Comparison of ENCODE assay signal across 19 mouse cellular contexts in genomic region chr5:125348067-125348466, GRCm38 (mm10). TPM values are rescaled to one million over a fixed set of nuclear protein-coding genes. Genes with fewer than 3 reads are reported as not detected.
A peak's percentile ranks its signal among the peaks of the same experiment; 100 is the strongest.
DNase-seq lines count a peak whose midpoint lies in the region; ATAC-seq and TF ChIP-seq lines count a peak whose summit lies in the region.
"Had no signal": no experiment of that assay in that cellular context is flagged by ENCODE, and none has a peak within 500 bp of the region (broad histone marks: within the 10 kb centered on the region; RNA-seq: fewer than 3 reads in every experiment).

No protein-coding gene starts in this region.

- no peak overlapping the region for H3K27ac ChIP-seq in liver, embryonic 12.5 days
- no peak overlapping the region for H3K27ac ChIP-seq in liver, embryonic 11.5 days (ENCODE audit: low read depth, low read length)
- H3K27ac ChIP-seq in intestine, embryonic 16.5 days (ENCODE audit: low read length), result no peak overlapping the region
- no peak overlapping the region for H3K27ac ChIP-seq in liver, postnatal 0 days (ENCODE audit: low read depth)
- no peak overlapping the region for H3K27ac ChIP-seq in embryonic facial prominence, embryonic 10.5 days (replicated peaks)
- H3K27ac ChIP-seq: embryonic facial prominence, embryonic 15.5 days; forebrain, embryonic 10.5 days; gastrocnemius, adult 2 months; heart, embryonic 10.5 days had no signal

- TF ChIP-seq EP300 in liver, postnatal 0 days (IDR thresholded peaks at IDR 0.05; ENCODE audit: low read depth), result no peak

- H3K4me1 ChIP-seq in liver, embryonic 12.5 days, result peaks cover 17% of the 10 kb centered on the region
- peaks cover 5% of the 10 kb centered on the region; the same call in 1 of the 2 replicates for H3K4me1 ChIP-seq in liver, embryonic 11.5 days (replicated peaks; ENCODE audit: control insufficient read depth, insufficient read depth, low read length)
- H3K4me1 ChIP-seq in intestine, embryonic 16.5 days (ENCODE audit: control insufficient read depth, insufficient read depth, low read length), result 0 out of 2 replicates have a peak, but pooled peaks cover 3% of the 10 kb centered on the region
- peaks cover 15% of the 10 kb centered on the region; the same call in 1 of the 2 replicates for H3K4me1 ChIP-seq in liver, postnatal 0 days (ENCODE audit: insufficient read depth)
- H3K4me1 ChIP-seq in embryonic facial prominence, embryonic 10.5 days, result peaks cover 4% of the 10 kb centered on the region; the same call in 1 of the 2 replicates
- H3K4me1 ChIP-seq: embryonic facial prominence, embryonic 15.5 days had no signal

- H3K36me3 ChIP-seq in liver, embryonic 12.5 days, result no peaks in the 10 kb centered on the region
- no peaks in the 10 kb centered on the region for H3K36me3 ChIP-seq in liver, embryonic 11.5 days (ENCODE audit: control insufficient read depth, insufficient read depth, low read length)
- H3K36me3 ChIP-seq in intestine, embryonic 16.5 days (ENCODE audit: control insufficient read depth, insufficient read depth, low read length), result no peaks in the 10 kb centered on the region
- no peaks in the 10 kb centered on the region for H3K36me3 ChIP-seq in liver, postnatal 0 days (replicated peaks; ENCODE audit: insufficient read depth, low read length)
- H3K36me3 ChIP-seq in embryonic facial prominence, embryonic 10.5 days (replicated peaks), result no peaks in the 10 kb centered on the region
- H3K36me3 ChIP-seq: embryonic facial prominence, embryonic 15.5 days; forebrain, embryonic 10.5 days; G1E; heart, embryonic 10.5 days had no signal

- 33% methylated on average over 7 of the region's 7 CpGs for WGBS in liver, embryonic 12.5 days (ENCODE audit: insufficient replicate concordance)
- 47% methylated on average over 7 of the region's 7 CpGs for WGBS in liver, embryonic 11.5 days
- WGBS in intestine, embryonic 16.5 days, result 65% methylated on average over 7 of the region's 7 CpGs
- WGBS in liver, postnatal 0 days (ENCODE audit: insufficient replicate concordance), result 39% methylated on average over 7 of the region's 7 CpGs
- WGBS in embryonic facial prominence, embryonic 10.5 days, result 64% methylated on average over 7 of the region's 7 CpGs

- DNase-seq in liver, embryonic 11.5 days (ENCODE audit: low spot score), result no peak
- DNase-seq in liver, postnatal 0 days, result no peak
- no peak for DNase-seq in kidney, postnatal 14 days
- DNase-seq in ovary, adult 18-20 months (ENCODE audit: low spot score), result no peak
- DNase-seq in embryonic facial prominence, embryonic 10.5 days (ENCODE audit: low spot score), result no peak
- DNase-seq: cerebellum, adult 2 months; gastrocnemius, postnatal 25 days had no signal

- no peaks in the 10 kb centered on the region for H3K9me3 ChIP-seq in liver, embryonic 12.5 days (replicated peaks)
- no peaks in the 10 kb centered on the region for H3K9me3 ChIP-seq in liver, embryonic 11.5 days (ENCODE audit: control insufficient read depth, low read length)
- no peaks in the 10 kb centered on the region; the same call in 1 of the 2 replicates for H3K9me3 ChIP-seq in intestine, embryonic 16.5 days (ENCODE audit: control insufficient read depth, low read length)
- H3K9me3 ChIP-seq in liver, postnatal 0 days (ENCODE audit: low read length), result no peaks in the 10 kb centered on the region
- H3K9me3 ChIP-seq in embryonic facial prominence, embryonic 10.5 days, result 0 out of 2 replicates have a peak, but pooled peaks cover 4% of the 10 kb centered on the region
- H3K9me3 ChIP-seq: embryonic facial prominence, embryonic 15.5 days had no signal

- no peak overlapping the region for H3K4me3 ChIP-seq in liver, embryonic 12.5 days
- no peak overlapping the region for H3K4me3 ChIP-seq in liver, embryonic 11.5 days (ENCODE audit: low read depth, low read length)
- no peak overlapping the region for H3K4me3 ChIP-seq in intestine, embryonic 16.5 days (ENCODE audit: low read length)
- H3K4me3 ChIP-seq in liver, postnatal 0 days (ENCODE audit: low read depth, low read length), result no peak overlapping the region
- H3K4me3 ChIP-seq in embryonic facial prominence, embryonic 10.5 days, result no peak overlapping the region
- H3K4me3 ChIP-seq: embryonic facial prominence, embryonic 15.5 days; erythroblast, embryonic 14.5 days; forebrain, embryonic 10.5 days; gastrocnemius, adult 2 months; heart, embryonic 10.5 days had no signal

- TF ChIP-seq CTCF in liver, postnatal 0 days (IDR thresholded peaks at IDR 0.05; ENCODE audit: low read depth), result no peak

- ATAC-seq in liver, embryonic 12.5 days, result peak; percentile 16; the same call in 1 of the 2 replicates
- no peak for ATAC-seq in liver, embryonic 11.5 days (replicated peaks; ENCODE audit: low FRiP score)
- ATAC-seq in granulocyte monocyte progenitor cell, adult 5-6 weeks (replicated peaks; ENCODE audit: poor library complexity, severe bottlenecking), result peak; percentile 26; the same call in 1 of the 2 replicates
- ATAC-seq in intestine, embryonic 16.5 days, result peak; percentile 85
- peak; percentile 48; the same call in 1 of the 2 replicates for ATAC-seq in liver, postnatal 0 days
- ATAC-seq: forebrain, embryonic 14.5 days had no signal

- no peak overlapping the region for H3K4me2 ChIP-seq in liver, embryonic 12.5 days
- H3K4me2 ChIP-seq in liver, embryonic 11.5 days, result no peak overlapping the region
- H3K4me2 ChIP-seq in intestine, embryonic 16.5 days (ENCODE audit: low read depth, low read length), result no peak overlapping the region
- no peak overlapping the region for H3K4me2 ChIP-seq in liver, postnatal 0 days (ENCODE audit: low read depth, low read length)
- H3K4me2 ChIP-seq: embryonic facial prominence, embryonic 15.5 days had no signal

- H3K27me3 ChIP-seq in liver, embryonic 12.5 days (replicated peaks), result no peaks in the 10 kb centered on the region
- no peaks in the 10 kb centered on the region for H3K27me3 ChIP-seq in liver, embryonic 11.5 days (replicated peaks; ENCODE audit: control insufficient read depth, insufficient read depth, low read length)
- H3K27me3 ChIP-seq in intestine, embryonic 16.5 days (replicated peaks; ENCODE audit: control insufficient read depth, insufficient read depth, low read length), result no peaks in the 10 kb centered on the region
- no peaks in the 10 kb centered on the region for H3K27me3 ChIP-seq in liver, postnatal 0 days (ENCODE audit: insufficient read depth, low read length)
- H3K27me3 ChIP-seq in embryonic facial prominence, embryonic 10.5 days (replicated peaks; ENCODE audit: low read depth, poor library complexity, severe bottlenecking), result no peaks in the 10 kb centered on the region
- H3K27me3 ChIP-seq: embryonic facial prominence, embryonic 15.5 days had no signal

- H3K9ac ChIP-seq in liver, embryonic 12.5 days, result no peak overlapping the region
- H3K9ac ChIP-seq in liver, embryonic 11.5 days (ENCODE audit: low read depth, low read length), result no peak overlapping the region
- no peak overlapping the region for H3K9ac ChIP-seq in intestine, embryonic 16.5 days (ENCODE audit: low read depth, low read length)
- H3K9ac ChIP-seq in liver, postnatal 0 days (replicated peaks), result no peak overlapping the region
- H3K9ac ChIP-seq: embryonic facial prominence, embryonic 15.5 days had no signal

RNA-seq across cellular contexts. Expression of gene Scarb1, which starts 7.2 kb away (rescaled TPM):
- polyA plus RNA-seq in liver, embryonic 12.5 days (2016; fragmentation: Nextera tagmentation; extraction: Ambion mirVana), result 87.1 and 88.8 TPM in 2 replicates
- 104 and 108 TPM in 2 replicates for polyA plus RNA-seq in liver, embryonic 11.5 days (2014; fragmentation: Nextera tagmentation; extraction: Ambion mirVana)
- total RNA-seq in granulocyte monocyte progenitor cell, adult 5-6 weeks (2014; fragmentation: Nextera tagmentation), result 80.2 and 145 TPM in 2 replicates
- total RNA-seq in granulocyte monocyte progenitor cell, adult 5-6 weeks (2017), result 49.0 and 53.9 TPM in 2 replicates
- 59.9 and 73.1 TPM in 2 replicates for polyA plus RNA-seq in intestine, embryonic 16.5 days (2015; fragmentation: Nextera tagmentation; extraction: Ambion mirVana)
- 105 and 109 TPM in 2 replicates for polyA plus RNA-seq in liver, postnatal 0 days (2015; fragmentation: Nextera tagmentation; extraction: Ambion mirVana)
- polyA plus RNA-seq in embryonic facial prominence, embryonic 10.5 days (2016; fragmentation: Nextera tagmentation; extraction: Ambion mirVana), result 43.2 and 47.3 TPM in 2 replicates

RNA-seq across cellular contexts. Expression of gene Gm10382, which starts 41.1 kb away (rescaled TPM):
- polyA plus RNA-seq in liver, embryonic 12.5 days (2016; fragmentation: Nextera tagmentation; extraction: Ambion mirVana), result 0.38 and 0.66 TPM in 2 replicates
- 0.18 and 0.34 TPM in 2 replicates for polyA plus RNA-seq in liver, embryonic 11.5 days (2014; fragmentation: Nextera tagmentation; extraction: Ambion mirVana)
- total RNA-seq in granulocyte monocyte progenitor cell, adult 5-6 weeks (2014; fragmentation: Nextera tagmentation), result 0.96 TPM in 1 of 2 replicates, not detected in the other
- 0.26 TPM in 1 of 2 replicates, not detected in the other for total RNA-seq in granulocyte monocyte progenitor cell, adult 5-6 weeks (2017)
- 0.18 and 0.24 TPM in 2 replicates for polyA plus RNA-seq in intestine, embryonic 16.5 days (2015; fragmentation: Nextera tagmentation; extraction: Ambion mirVana)
- 0.17 and 0.18 TPM in 2 replicates for polyA plus RNA-seq in liver, postnatal 0 days (2015; fragmentation: Nextera tagmentation; extraction: Ambion mirVana)
- 0.53 and 0.60 TPM in 2 replicates for polyA plus RNA-seq in embryonic facial prominence, embryonic 10.5 days (2016; fragmentation: Nextera tagmentation; extraction: Ambion mirVana)
- total RNA-seq: G1E; gastrocnemius, adult 2 months; gastrocnemius, postnatal 25 days; heart, postnatal 36 days had no signal
- polyA plus RNA-seq: embryonic facial prominence, embryonic 11.5 days had no signal

RNA-seq across cellular contexts. Expression of gene Ubc, which starts 41.9 kb away (rescaled TPM):
- 657 and 673 TPM in 2 replicates for polyA plus RNA-seq in liver, embryonic 12.5 days (2016; fragmentation: Nextera tagmentation; extraction: Ambion mirVana)
- polyA plus RNA-seq in liver, embryonic 11.5 days (2014; fragmentation: Nextera tagmentation; extraction: Ambion mirVana), result 772 and 827 TPM in 2 replicates
- 126 and 139 TPM in 2 replicates for total RNA-seq in granulocyte monocyte progenitor cell, adult 5-6 weeks (2014; fragmentation: Nextera tagmentation)
- total RNA-seq in granulocyte monocyte progenitor cell, adult 5-6 weeks (2017), result 236 and 280 TPM in 2 replicates
- polyA plus RNA-seq in intestine, embryonic 16.5 days (2015; fragmentation: Nextera tagmentation; extraction: Ambion mirVana), result 897 and 920 TPM in 2 replicates
- polyA plus RNA-seq in liver, postnatal 0 days (2015; fragmentation: Nextera tagmentation; extraction: Ambion mirVana), result 369 and 531 TPM in 2 replicates
- polyA plus RNA-seq in embryonic facial prominence, embryonic 10.5 days (2016; fragmentation: Nextera tagmentation; extraction: Ambion mirVana), result 957 and 988 TPM in 2 replicates
